Mouse (Mus musculus) kidney, embryonic 16.5 days (tissue): ENCODE data around the gene Zcchc3. TPM values are rescaled to one million over a fixed set of nuclear protein-coding genes. Genes with fewer than 3 reads are reported as not detected.

Source experiments
- ATAC-seq: fragments of 200-750 bp; cut with Nextera tagmentation; 2 replicates; pipeline ENCODE4 v1.8.0; 2017; ENCODE audit warnings: moderate TSS enrichment; ENCODE audit not compliant: low FRiP score, low TSS enrichment
- H3K27ac ChIP-seq: fragments of 300-500 bp; sonication (generic); 2 replicates; pipeline ENCODE4 v1.5.1; 2014; ENCODE audit warnings: low read length
- H3K27me3 ChIP-seq: fragments of 300-500 bp; sonication (generic); 2 replicates; pipeline ENCODE4 v1.6.1; 2014; ENCODE audit warnings: low read length, control low read depth, mixed read lengths; ENCODE audit not compliant: insufficient read depth
- H3K36me3 ChIP-seq: fragments of 300-500 bp; sonication (generic); 2 replicates; pipeline ENCODE4 v1.6.1; 2014; ENCODE audit warnings: low read length, control low read depth, mixed read lengths; ENCODE audit not compliant: insufficient read depth
- H3K4me1 ChIP-seq: fragments of 300-500 bp; sonication (generic); 2 replicates; pipeline ENCODE4 v1.6.1; 2014; ENCODE audit warnings: low read length, control low read depth, mixed read lengths; ENCODE audit not compliant: insufficient read depth
- H3K4me2 ChIP-seq: fragments of 300-500 bp; sonication (generic); replicated peaks from 2 replicates; pipeline ENCODE4 v1.6.1; 2014; ENCODE audit warnings: low read depth, low read length
- H3K4me3 ChIP-seq: fragments of 300-500 bp; sonication (generic); 2 replicates; pipeline ENCODE4 v1.5.1; 2014; ENCODE audit warnings: mild to moderate bottlenecking, low read length
- H3K9ac ChIP-seq: fragments of 300-500 bp; sonication (generic); replicated peaks from 2 replicates; pipeline ENCODE4 v1.6.1; 2014; ENCODE audit warnings: low read length
- H3K9me3 ChIP-seq: fragments of 300-500 bp; sonication (generic); 2 replicates; pipeline ENCODE4 v1.6.1; 2016; ENCODE audit warnings: low read length, control low read depth
- WGBS: fragments of 180-500 bp; shearing (Covaris S2); extraction: QIAGEN DNeasy Blood & Tissue Kit; methylation state at CpG from one replicate; pipeline ENCODE4 v1.1.7; 2014; 5-methylcytosine and 5-hydroxymethylcytosine counted together
- polyA plus RNA-seq: library from polyadenylated mRNA; unstranded; fragments of >200 nt; fragmentation: Nextera tagmentation; extraction: Ambion mirVana; gene quantifications from 2 replicates; pipeline ENCODE4 v1.2.1, GENCODE M21; 2015

Zcchc3 gene
- polyA plus RNA-seq, 1 experiment from 2014 or later: 31.5 TPM

DNA sequence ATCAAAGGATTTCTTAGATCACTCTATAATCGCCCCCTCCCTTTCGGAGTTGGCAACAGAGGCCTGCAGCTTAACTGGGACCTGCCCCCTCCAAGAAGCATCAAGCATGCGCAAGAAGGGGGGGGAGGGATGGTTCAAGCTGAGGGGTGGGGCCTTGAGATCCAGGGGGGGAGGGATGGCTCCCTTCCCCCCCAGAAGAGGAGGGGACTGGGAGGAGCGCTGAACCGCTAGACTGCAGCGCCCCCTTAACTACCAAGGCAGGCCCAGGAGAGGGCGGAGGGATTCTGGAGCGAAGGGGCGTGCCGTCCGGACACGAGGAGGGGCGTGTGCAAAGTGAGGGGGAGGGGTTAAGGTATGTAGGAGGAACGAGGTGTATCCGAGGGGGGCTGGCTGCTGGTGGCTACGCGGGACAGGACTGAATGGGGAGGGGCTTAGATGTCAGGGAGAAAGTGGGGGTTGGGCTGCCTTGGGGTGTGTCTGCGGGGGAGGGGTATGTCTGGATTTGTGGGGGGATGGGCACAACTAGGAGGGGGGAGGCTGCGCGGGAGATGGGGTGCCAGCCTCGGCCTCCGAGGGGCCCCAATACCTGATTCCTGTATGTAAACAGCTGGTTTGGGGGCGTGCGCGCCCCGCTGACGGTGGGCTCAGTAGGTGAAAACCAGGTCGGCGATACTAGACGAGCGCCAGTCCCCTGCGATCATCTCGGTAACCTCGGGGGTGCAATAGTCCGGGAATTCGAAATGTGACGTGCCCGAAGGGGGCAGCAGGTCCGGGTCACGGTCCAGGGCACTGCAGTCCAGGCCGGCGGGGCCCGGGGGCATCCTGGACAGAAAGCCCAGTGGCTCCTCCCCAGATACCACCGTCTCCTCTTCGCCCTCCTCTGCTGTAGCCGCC is 18.5 kb downstream of the Zcchc3 start:
- H3K27me3 ChIP-seq: no peaks in the 10 kb centered on the region
- no peaks in the 10 kb centered on the region for H3K9me3 ChIP-seq
- peak overlapping the region; percentile 84 for H3K4me2 ChIP-seq
- peaks cover 42% of the 10 kb centered on the region for H3K4me1 ChIP-seq
- peak overlapping the region; percentile 95 for H3K9ac ChIP-seq
- WGBS: under 1% methylated on average over 44 of the region's 46 CpGs
- H3K27ac ChIP-seq: peak overlapping the region; percentile 99
- ATAC-seq: peak; percentile 60
- peak overlapping the region; percentile 82 for H3K4me3 ChIP-seq
- H3K36me3 ChIP-seq: no peaks in the 10 kb centered on the region

DNA sequence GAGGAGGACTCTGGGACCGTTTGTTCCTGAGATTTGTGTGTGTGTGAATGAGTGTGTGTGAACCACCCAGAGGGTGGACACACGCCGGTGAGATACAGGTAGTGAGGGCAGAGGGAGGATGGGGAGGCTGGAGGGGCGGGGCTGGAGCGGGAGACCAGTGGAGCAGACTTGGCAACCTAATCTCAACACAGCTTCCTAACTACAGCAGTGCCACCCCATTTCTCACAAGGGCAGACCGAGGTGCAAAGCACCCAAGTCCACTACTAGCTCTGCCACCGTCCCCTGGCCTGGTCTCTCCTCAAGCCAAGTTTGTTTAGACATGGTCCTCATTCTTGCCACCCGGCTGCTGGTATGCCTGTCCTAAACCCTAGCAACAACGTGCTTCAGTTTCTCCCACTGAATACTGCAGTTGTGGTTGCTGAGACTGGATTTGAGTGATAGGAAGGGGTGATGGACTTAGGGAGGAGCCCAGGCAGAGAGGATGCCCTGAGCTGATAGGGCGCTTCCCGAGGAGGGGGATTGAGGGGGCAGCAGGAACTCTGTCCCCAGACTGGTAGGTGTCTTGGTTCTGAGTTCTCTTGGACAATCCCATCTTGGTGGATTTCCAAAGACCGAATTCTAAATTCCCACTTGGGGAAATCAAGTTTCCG is 19.4 kb downstream of the Zcchc3 start:
- 20% methylated on average over 13 of the region's 13 CpGs for WGBS
- ATAC-seq: no peak
- peak overlapping the region; percentile 95 for H3K9ac ChIP-seq

DNA sequence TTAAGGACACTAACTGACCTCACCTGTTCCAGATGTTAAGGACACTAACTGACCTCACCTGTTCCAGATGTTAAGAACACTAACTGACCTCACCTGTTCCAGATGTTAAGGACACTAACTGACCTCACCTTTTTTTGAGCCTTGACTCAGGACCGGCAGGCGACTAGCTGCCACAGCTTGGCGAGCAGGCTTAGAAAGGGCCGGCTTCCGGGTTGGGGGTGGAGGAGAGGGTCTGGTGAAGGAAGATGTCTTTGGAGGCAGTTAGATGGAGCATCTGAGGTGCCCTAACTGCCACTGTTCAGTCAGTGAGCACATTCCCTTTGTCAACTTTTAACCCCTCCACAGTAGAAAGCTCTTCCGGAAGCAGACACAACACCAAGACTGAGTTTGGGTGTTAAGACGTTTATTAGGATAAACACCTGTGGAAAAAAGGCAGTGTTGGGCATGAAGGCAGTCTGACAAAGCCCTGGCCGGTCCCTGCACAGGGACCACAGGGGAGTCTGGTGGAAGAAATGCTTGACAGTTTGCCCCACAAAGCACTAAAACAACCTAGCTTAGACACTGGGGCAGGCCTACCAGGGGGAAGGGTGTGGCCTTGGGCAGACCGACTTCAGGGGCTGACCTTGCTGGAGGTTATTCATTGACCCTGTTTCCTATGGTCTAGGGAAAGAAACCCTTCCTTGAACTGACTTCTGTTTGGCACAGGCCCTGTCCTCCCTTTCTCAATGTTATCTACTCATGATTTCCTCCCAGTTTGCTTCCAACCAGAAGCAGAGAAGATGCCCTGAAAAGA is 21.4 kb downstream of the Zcchc3 start:
- no peak for ATAC-seq
- peak overlapping the region; percentile 82; the same call in 1 of the 2 replicates for H3K4me3 ChIP-seq
- H3K4me1 ChIP-seq: peaks cover 30% of the 10 kb centered on the region
- peak overlapping the region; percentile 84 for H3K4me2 ChIP-seq
- H3K27ac ChIP-seq: peak overlapping the region; percentile 11
- H3K9ac ChIP-seq: no peak overlapping the region
- H3K9me3 ChIP-seq: no peaks in the 10 kb centered on the region
- no peaks in the 10 kb centered on the region for H3K27me3 ChIP-seq
- WGBS: 45% methylated on average over 9 of the region's 9 CpGs
- no peaks in the 10 kb centered on the region for H3K36me3 ChIP-seq

More for the DNA sequence above, 19.4 kb downstream of the Zcchc3 start:
- peak overlapping the region; percentile 84 for H3K4me2 ChIP-seq
- peaks cover 42% of the 10 kb centered on the region for H3K4me1 ChIP-seq
- no peaks in the 10 kb centered on the region for H3K27me3 ChIP-seq
- no peaks in the 10 kb centered on the region for H3K36me3 ChIP-seq
- peak overlapping the region; percentile 82 for H3K4me3 ChIP-seq
- no peaks in the 10 kb centered on the region for H3K9me3 ChIP-seq
- H3K27ac ChIP-seq: peak overlapping the region; percentile 63

DNA sequence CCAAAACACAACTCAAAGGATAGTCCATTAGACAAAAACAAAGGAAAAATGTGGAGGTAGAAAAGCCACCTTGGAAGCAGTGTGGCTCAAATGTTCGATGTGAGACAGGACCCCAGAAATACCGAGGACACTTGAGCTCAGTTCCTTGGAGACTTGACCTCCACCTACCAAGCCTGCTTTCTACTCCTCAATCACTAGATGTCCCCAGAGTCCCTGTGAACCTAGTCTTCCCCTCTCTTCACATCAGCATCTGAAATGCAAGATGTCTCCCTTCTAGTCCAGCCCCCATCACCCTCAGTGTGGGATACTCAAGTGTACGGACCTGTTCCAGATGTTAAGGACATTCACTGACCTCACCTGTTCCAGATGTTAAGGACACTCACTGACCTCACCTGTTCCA is 22.0 kb downstream of the Zcchc3 start:
- WGBS: 12% methylated on average over 3 of the region's 3 CpGs
- Histone ChIP-seq H3K4me2 (no peak overlapping the region), H3K9ac (no peak overlapping the region), H3K27me3 (no peaks in the 10 kb centered on the region), H3K27ac (no peak overlapping the region), H3K4me1 (peaks cover 30% of the 10 kb centered on the region), H3K4me3 (no peak overlapping the region), H3K36me3 (no peaks in the 10 kb centered on the region), H3K9me3 (no peaks in the 10 kb centered on the region)
- no peak for ATAC-seq

DNA sequence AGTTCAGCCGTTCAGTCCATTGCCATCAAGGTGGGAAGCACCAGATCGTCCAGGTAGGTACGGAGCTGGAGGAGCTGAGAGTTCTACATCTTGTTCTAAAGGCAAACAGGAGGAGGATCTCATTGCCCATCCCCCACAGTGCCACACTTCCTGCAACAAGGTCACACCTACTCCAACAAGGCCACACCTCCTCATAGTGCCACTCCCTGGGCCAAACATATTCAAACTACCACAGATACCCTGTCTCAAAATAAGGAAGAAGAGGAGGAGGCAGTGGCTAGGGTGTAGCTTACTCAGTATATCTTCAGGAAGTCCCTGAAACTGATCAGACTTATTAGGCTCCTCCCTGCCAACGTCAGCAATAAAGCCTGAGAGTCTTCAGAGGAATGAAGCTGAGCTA is 30.6 kb downstream of the Zcchc3 start:
- Histone ChIP-seq H3K27ac (no peak overlapping the region), H3K4me3 (no peak overlapping the region), H3K4me2 (no peak overlapping the region), H3K36me3 (no peaks in the 10 kb centered on the region), H3K27me3 (no peaks in the 10 kb centered on the region), H3K4me1 (no peaks in the 10 kb centered on the region), H3K9ac (no peak overlapping the region), H3K9me3 (0 out of 2 replicates have a peak, but pooled peaks cover 2% of the 10 kb centered on the region)
- WGBS: 87% methylated on average over 4 of the region's 4 CpGs
- ATAC-seq: no peak

GRCm38 (mm10) chr2:152376345-152376741 is 38.5 kb downstream of the Zcchc3 start, which contains the start of gene Nrsn2:
TSS of gene Nrsn2 (minus strand) at chr2:152376638.
- Histone ChIP-seq H3K4me2 (peak within 1 kb of the TSS; percentile 39), H3K4me3 (peak within 1 kb of the TSS; percentile 13; the same call in 1 of the 2 replicates), H3K36me3 (no peaks in the 10 kb centered on the region), H3K4me1 (peaks cover 10% of the 10 kb centered on the region), H3K27me3 (peaks cover 22% of the 10 kb centered on the region), H3K9ac (no peak within 1 kb of the TSS), H3K27ac (no peak within 1 kb of the TSS), H3K9me3 (no peaks in the 10 kb centered on the region)
- WGBS: 3% methylated on average over 16 of the region's 16 CpGs
- ATAC-seq: peak; percentile 72

- ATAC-seq: peak; percentile 47; the same call in 1 of the 2 replicates
Measured at GRCm38 (mm10) chr2:152375652-152376344, 39.0 kb downstream of the Zcchc3 start.

GRCm38 (mm10) chr2:152373547-152373946 is 41.3 kb downstream of the Zcchc3 start:
- Histone ChIP-seq H3K27me3 (peaks cover 22% of the 10 kb centered on the region), H3K4me3 (no peak overlapping the region), H3K9ac (no peak overlapping the region), H3K27ac (no peak overlapping the region), H3K4me1 (peaks cover 10% of the 10 kb centered on the region), H3K4me2 (no peak overlapping the region), H3K36me3 (no peaks in the 10 kb centered on the region), H3K9me3 (no peaks in the 10 kb centered on the region)
- ATAC-seq: no peak
- WGBS: 81% methylated on average over 9 of the region's 9 CpGs

More at GRCm38 (mm10) chr2:152375652-152376344, 39.0 kb downstream of the Zcchc3 start:
- H3K4me1 ChIP-seq: peaks cover 10% of the 10 kb centered on the region
- H3K36me3 ChIP-seq: no peaks in the 10 kb centered on the region
- H3K9me3 ChIP-seq: no peaks in the 10 kb centered on the region
- H3K4me2 ChIP-seq: no peak overlapping the region; the same call in 1 of the 2 replicates
- WGBS: 5% methylated on average over 21 of the region's 21 CpGs
- no peak overlapping the region for H3K4me3 ChIP-seq
- no peak overlapping the region for H3K9ac ChIP-seq
- peaks cover 22% of the 10 kb centered on the region for H3K27me3 ChIP-seq
- no peak overlapping the region for H3K27ac ChIP-seq

- H3K9me3 ChIP-seq: no peaks in the 10 kb centered on the region
- 66% methylated on average over 4 of the region's 4 CpGs for WGBS
- H3K27me3 ChIP-seq: peaks cover 22% of the 10 kb centered on the region
- no peaks in the 10 kb centered on the region for H3K36me3 ChIP-seq
- H3K9ac ChIP-seq: no peak overlapping the region
- no peak for ATAC-seq
- no peak overlapping the region for H3K27ac ChIP-seq
- H3K4me2 ChIP-seq: no peak overlapping the region
- no peak overlapping the region for H3K4me3 ChIP-seq
- H3K4me1 ChIP-seq: peaks cover 10% of the 10 kb centered on the region
Measured at GRCm38 (mm10) chr2:152372661-152373060, 42.2 kb downstream of the Zcchc3 start.
